In genomic region chr2:90708548-90708947, GRCm38 (mm10) we compare ENCODE assay signal across 26 mouse cellular contexts. TPM values are rescaled to one million over a fixed set of nuclear protein-coding genes. Genes with fewer than 3 reads are reported as not detected.
A peak's percentile ranks its signal among the peaks of the same experiment; 100 is the strongest.
DNase-seq lines count a peak whose midpoint lies in the region; ATAC-seq and TF ChIP-seq lines count a peak whose summit lies in the region.
"Had no signal": no experiment of that assay in that cellular context is flagged by ENCODE, and none has a peak within 500 bp of the region (broad histone marks: within the 10 kb centered on the region; RNA-seq: fewer than 3 reads in every experiment).

No protein-coding gene starts in this region.

- no peak for TF ChIP-seq POLR2A in brain, embryonic 14.5 days (IDR thresholded peaks at IDR 0.05; ENCODE audit: borderline replicate concordance, extremely low read depth, insufficient read depth, insufficient read length, poor library complexity, severe bottlenecking)

- TF ChIP-seq CTCF in brain, embryonic 14.5 days (IDR thresholded peaks at IDR 0.05; ENCODE audit: borderline replicate concordance, extremely low read depth, insufficient read depth, insufficient read length) = no peak

- peaks cover 99% of the 10 kb centered on the region for H3K36me3 ChIP-seq in liver, embryonic 12.5 days

- H3K9ac ChIP-seq in liver, embryonic 12.5 days = no peak overlapping the region
- H3K9ac ChIP-seq: embryonic facial prominence, embryonic 13.5 days; embryonic facial prominence, embryonic 15.5 days; forebrain, embryonic 13.5 days; forebrain, embryonic 15.5 days; forebrain, postnatal 0 days had no signal

- no peaks in the 10 kb centered on the region for H3K27me3 ChIP-seq in liver, embryonic 12.5 days (replicated peaks)
- H3K27me3 ChIP-seq: CH12.LX; embryonic facial prominence, embryonic 13.5 days; embryonic facial prominence, embryonic 15.5 days; forebrain, embryonic 13.5 days; forebrain, embryonic 15.5 days; Patski had no signal

- no peaks in the 10 kb centered on the region for H3K9me3 ChIP-seq in liver, embryonic 12.5 days (replicated peaks)
- H3K9me3 ChIP-seq: embryonic facial prominence, embryonic 13.5 days; embryonic facial prominence, embryonic 15.5 days; forebrain, embryonic 13.5 days; forebrain, embryonic 15.5 days; G1E had no signal

- no peak overlapping the region for H3K27ac ChIP-seq in liver, embryonic 12.5 days
- H3K27ac ChIP-seq: embryonic facial prominence, embryonic 13.5 days; embryonic facial prominence, embryonic 15.5 days; forebrain, embryonic 13.5 days; forebrain, embryonic 15.5 days had no signal

- H3K4me1 ChIP-seq in liver, embryonic 12.5 days = peaks cover 4% of the 10 kb centered on the region; the same call in 1 of the 2 replicates
- H3K4me1 ChIP-seq: embryonic facial prominence, embryonic 13.5 days; embryonic facial prominence, embryonic 15.5 days; forebrain, embryonic 15.5 days had no signal

- ATAC-seq in liver, embryonic 12.5 days = no peak
- ATAC-seq: activated CD4-positive, CD25-positive, alpha-beta regulatory T cell, adult 4 months; CD4-positive, CD25-positive, alpha-beta regulatory T cell, adult 4 months; forebrain, embryonic 13.5 days; forebrain, embryonic 15.5 days; forebrain, postnatal 0 days; Patski had no signal

- H3K4me2 ChIP-seq in liver, embryonic 12.5 days = no peak overlapping the region
- H3K4me2 ChIP-seq: embryonic facial prominence, embryonic 13.5 days; embryonic facial prominence, embryonic 15.5 days; forebrain, embryonic 13.5 days; forebrain, embryonic 15.5 days had no signal

- DNase-seq in ES-CJ7 (ENCODE audit: low read depth, low spot score) = peak; percentile 42
- DNase-seq in R1 (ENCODE audit: low read depth, low spot score) = peak; percentile 76
- peak; percentile 6 for DNase-seq in brain, embryonic 14.5 days (ENCODE audit: low read depth)
- no peak for DNase-seq in thymus, postnatal 25 days
- DNase-seq: adrenal gland, adult 8-10 months; adrenal gland, postnatal 14 days; adrenal gland, postnatal 36 days; B cell, adult 2 months; cerebellum, adult 11 months; cerebellum, adult 18-20 months; cerebellum, adult 8-10 months; cerebellum, adult 9-11 months; cerebellum, postnatal 14 days; cerebellum, postnatal 36 days; embryo, embryonic 11 days; forebrain, postnatal 0 days had no signal

- 85% methylated on average over 1 of the region's 1 CpGs for WGBS in liver, embryonic 12.5 days (ENCODE audit: insufficient replicate concordance)

- no peak overlapping the region for H3K4me3 ChIP-seq in liver, embryonic 12.5 days
- H3K4me3 ChIP-seq: embryonic facial prominence, embryonic 13.5 days; embryonic facial prominence, embryonic 15.5 days; forebrain, embryonic 13.5 days; forebrain, embryonic 15.5 days had no signal

RNA-seq across cellular contexts. Expression of gene Nup160, which starts 31.5 kb away (rescaled TPM):
- polyA plus RNA-seq in brain, embryonic 14.5 days (2012; rRNA removed) = 23.1 and 24.1 TPM in 2 replicates
- 60.3 and 61.3 TPM in 2 replicates for polyA plus RNA-seq in liver, embryonic 12.5 days (2016; fragmentation: Nextera tagmentation; extraction: Ambion mirVana)

RNA-seq across cellular contexts. Expression of gene Fnbp4, which starts 36.6 kb away (rescaled TPM):
- polyA plus RNA-seq in brain, embryonic 14.5 days (2012; rRNA removed) = 97.7 and 124 TPM in 2 replicates
- 62.9 and 67.1 TPM in 2 replicates for polyA plus RNA-seq in liver, embryonic 12.5 days (2016; fragmentation: Nextera tagmentation; extraction: Ambion mirVana)
